Mouse (Mus musculus) bone marrow, adult 2 months (tissue): ENCODE results near the gene Tmeff2. TPM values are rescaled to one million over a fixed set of nuclear protein-coding genes. Genes with fewer than 3 reads are reported as not detected.

Experiments used
- H3K27ac ChIP-seq: fragments of 200-500 bp; 2 replicates; pipeline ENCODE4 v1.5.1; 2012; ENCODE audit warnings: low read depth, mild to moderate bottlenecking, control low read depth, inconsistent platforms, low read length; ENCODE audit not compliant: control insufficient read depth, poor library complexity, insufficient read depth
- H3K4me1 ChIP-seq: fragments of 200-500 bp; 2 replicates; pipeline ENCODE4 v1.6.1; 2011; ENCODE audit warnings: low read length; ENCODE audit not compliant: control insufficient read depth, insufficient read depth
- H3K4me3 ChIP-seq: fragments of 200-500 bp; replicated peaks from 2 replicates; pipeline ENCODE3; 2011; ENCODE audit warnings: mild to moderate bottlenecking, low read depth, low read length, control low read depth; ENCODE audit not compliant: control insufficient read depth
- CTCF ChIP-seq: fragments of 200-500 bp; IDR thresholded peaks from 2 replicates; pipeline ENCODE4 v1.5.1; 2011; ENCODE audit warnings: low read length, control low read depth; ENCODE audit not compliant: control insufficient read depth, insufficient read depth
- POLR2A ChIP-seq: fragments of 200-500 bp; IDR thresholded peaks from 2 replicates; pipeline ENCODE4 v1.6.1; 2011; ENCODE audit warnings: low read depth, mild to moderate bottlenecking, control low read depth, low read length, borderline replicate concordance; ENCODE audit not compliant: control insufficient read depth
- WGBS: fragments of 180-500 bp; shearing (Covaris S2); methylation state at CpG from one replicate; pipeline ENCODE4 v1.1.7; 2018; 5-methylcytosine and 5-hydroxymethylcytosine counted together
- polyA plus RNA-seq: library from polyadenylated mRNA; stranded (reverse); fragments of >200 nt; gene quantifications from 2 replicates; pipeline ENCODE4 v1.2.4, GENCODE M21; 2011; ENCODE audit warnings: low replicate concordance; ENCODE audit not compliant: missing spikeins, insufficient read depth, insufficient read length

The Tmeff2 gene
- polyA plus RNA-seq, 1 experiment, result not detected

GRCm38 (mm10) chr1:51008344-51008743 is 107.9 kb downstream of the Tmeff2 start:
- TF ChIP-seq POLR2A (no peak), CTCF (no peak)
- H3K4me1 ChIP-seq, result no peaks in the 10 kb centered on the region
- no peak overlapping the region for H3K27ac ChIP-seq
- WGBS, result 89% methylated on average over 3 of the region's 3 CpGs
- no peak overlapping the region for H3K4me3 ChIP-seq

- TF ChIP-seq CTCF, result no peak
- no peak for TF ChIP-seq POLR2A
- H3K4me3 ChIP-seq, result no peak overlapping the region
- WGBS, result 76% methylated on average over 5 of the region's 5 CpGs
- H3K4me1 ChIP-seq, result no peaks in the 10 kb centered on the region
- H3K27ac ChIP-seq, result no peak overlapping the region
Measured at GRCm38 (mm10) chr1:51040249-51040648, 139.8 kb downstream of the Tmeff2 start.

GRCm38 (mm10) chr1:51044810-51045209 is 144.4 kb downstream of the Tmeff2 start:
- Histone ChIP-seq H3K4me3 (no peak overlapping the region), H3K27ac (no peak overlapping the region), H3K4me1 (no peaks in the 10 kb centered on the region)
- TF ChIP-seq POLR2A (no peak), CTCF (no peak)
- 90% methylated on average over 7 of the region's 7 CpGs for WGBS

GRCm38 (mm10) chr1:51064549-51064948 is 164.1 kb downstream of the Tmeff2 start:
- TF ChIP-seq POLR2A, result no peak
- no peak for TF ChIP-seq CTCF
- Histone ChIP-seq H3K27ac (no peak overlapping the region), H3K4me1 (no peaks in the 10 kb centered on the region), H3K4me3 (no peak overlapping the region)

- TF ChIP-seq POLR2A (no peak), CTCF (no peak)
- H3K4me3 ChIP-seq, result no peak overlapping the region
- no peak overlapping the region for H3K27ac ChIP-seq
- H3K4me1 ChIP-seq, result no peaks in the 10 kb centered on the region
- WGBS, result 74% methylated on average over 2 of the region's 2 CpGs
Measured at GRCm38 (mm10) chr1:51065652-51066051, 165.2 kb downstream of the Tmeff2 start.

- 45% methylated on average over 3 of the region's 3 CpGs for WGBS
- TF ChIP-seq POLR2A (no peak), CTCF (no peak)
- no peak overlapping the region for H3K4me3 ChIP-seq
- H3K4me1 ChIP-seq, result no peaks in the 10 kb centered on the region
- H3K27ac ChIP-seq, result no peak overlapping the region
Measured at GRCm38 (mm10) chr1:51068814-51069213, 168.4 kb downstream of the Tmeff2 start.

GRCm38 (mm10) chr1:51069288-51069687 is 168.8 kb downstream of the Tmeff2 start:
- TF ChIP-seq CTCF, result no peak
- TF ChIP-seq POLR2A, result no peak
- Histone ChIP-seq H3K4me1 (no peaks in the 10 kb centered on the region), H3K27ac (no peak overlapping the region), H3K4me3 (no peak overlapping the region)
- 78% methylated on average over 2 of the region's 2 CpGs for WGBS

GRCm38 (mm10) chr1:51074076-51074475 is 173.6 kb downstream of the Tmeff2 start:
- TF ChIP-seq CTCF, result no peak
- no peak for TF ChIP-seq POLR2A
- Histone ChIP-seq H3K4me1 (no peaks in the 10 kb centered on the region), H3K4me3 (no peak overlapping the region), H3K27ac (no peak overlapping the region)
- WGBS, result 85% methylated on average over 3 of the region's 3 CpGs

- WGBS, result 82% methylated on average over 15 of the region's 15 CpGs
- Histone ChIP-seq H3K4me1 (no peaks in the 10 kb centered on the region), H3K27ac (no peak overlapping the region), H3K4me3 (no peak overlapping the region)
- TF ChIP-seq POLR2A (no peak), CTCF (no peak)
Measured at GRCm38 (mm10) chr1:51075785-51076771, 175.6 kb downstream of the Tmeff2 start.
